Mouse (Mus musculus) embryonic fibroblast, embryonic 13.5 days (primary cell): ENCODE results near the gene Nav1.

Experiments
- CTCF ChIP-seq: IDR thresholded peaks from 2 replicates; pipeline ENCODE4 v1.5.1; 2011; ENCODE audit warnings: mild to moderate bottlenecking, control low read depth, low read length, moderate library complexity, borderline replicate concordance; ENCODE audit not compliant: insufficient read depth
- POLR2A ChIP-seq: IDR thresholded peaks from 2 replicates; pipeline ENCODE4 v1.6.1; 2011; ENCODE audit warnings: low read depth, mild to moderate bottlenecking, control low read depth, low read length, moderate library complexity

- TF ChIP-seq CTCF (no peak), POLR2A (no peak)
Measured at GRCm38 (mm10) chr1:135605530-135605929, 1.6 kb downstream of the Nav1 start.
